Mouse (Mus musculus) lung, postnatal 25 days (tissue): Measurements from ENCODE around the gene Cops3.
A peak's percentile ranks its signal among the peaks of the same experiment; 100 is the strongest.

ENCODE experiments used
- DNase-seq: peaks from one replicate; pipeline ENCODE4 v3.0.0; 2022; ENCODE audit warnings: low spot score

Cops3 gene

DNA sequence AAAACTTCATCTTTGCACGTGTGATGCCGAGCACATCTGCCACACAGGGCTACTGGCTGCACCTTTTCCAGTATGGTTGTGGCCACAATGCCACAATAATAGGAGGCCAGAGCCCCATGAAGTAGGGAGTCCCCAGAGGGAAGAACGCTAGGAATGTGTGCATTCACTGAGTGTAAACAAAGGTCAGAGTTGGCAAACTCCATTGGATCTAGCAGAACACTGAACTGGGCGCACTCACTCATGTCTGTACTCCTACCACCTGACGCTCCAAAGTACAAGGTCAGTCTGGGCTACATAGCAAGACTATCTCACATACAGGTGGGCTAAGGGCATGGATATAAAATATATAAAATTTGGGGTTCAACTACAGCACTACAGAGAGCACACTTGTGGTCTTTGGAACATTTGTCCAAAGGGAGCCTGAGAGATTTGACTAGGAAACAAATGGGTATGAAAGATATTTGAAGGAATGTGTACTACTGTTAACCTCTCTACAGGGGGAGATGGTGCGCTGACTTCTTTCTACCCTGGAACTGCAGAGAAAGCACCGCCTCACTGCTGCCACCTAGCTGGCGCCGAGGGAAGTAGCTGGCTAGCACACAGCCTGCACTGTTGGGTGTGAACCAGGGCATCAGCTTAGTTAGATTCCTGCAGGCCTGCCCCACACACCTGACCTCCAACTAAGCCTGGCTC, 61.3 kb downstream of the Cops3 start:
- peak; percentile 77 for DNase-seq

DNA sequence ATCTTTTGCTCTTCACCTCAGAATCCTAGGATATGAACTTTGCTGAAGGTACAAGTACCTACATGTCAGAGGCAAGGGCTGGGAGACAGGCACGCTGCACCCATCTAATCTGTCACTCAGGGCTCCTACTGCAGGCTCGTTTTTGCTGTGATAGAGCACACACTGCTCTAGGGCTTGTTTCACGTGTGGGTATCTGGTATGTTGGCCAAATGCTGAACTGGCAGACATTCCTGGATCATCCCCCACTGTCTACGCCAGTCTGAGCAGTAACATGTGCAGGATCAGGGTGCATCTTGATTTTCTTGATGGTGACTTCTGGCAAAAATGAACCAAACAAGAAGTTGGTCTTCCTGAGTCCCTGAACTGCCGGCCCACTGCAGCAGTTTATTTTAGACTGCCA, 62.4 kb downstream of the Cops3 start:
- DNase-seq, result no peak

DNA sequence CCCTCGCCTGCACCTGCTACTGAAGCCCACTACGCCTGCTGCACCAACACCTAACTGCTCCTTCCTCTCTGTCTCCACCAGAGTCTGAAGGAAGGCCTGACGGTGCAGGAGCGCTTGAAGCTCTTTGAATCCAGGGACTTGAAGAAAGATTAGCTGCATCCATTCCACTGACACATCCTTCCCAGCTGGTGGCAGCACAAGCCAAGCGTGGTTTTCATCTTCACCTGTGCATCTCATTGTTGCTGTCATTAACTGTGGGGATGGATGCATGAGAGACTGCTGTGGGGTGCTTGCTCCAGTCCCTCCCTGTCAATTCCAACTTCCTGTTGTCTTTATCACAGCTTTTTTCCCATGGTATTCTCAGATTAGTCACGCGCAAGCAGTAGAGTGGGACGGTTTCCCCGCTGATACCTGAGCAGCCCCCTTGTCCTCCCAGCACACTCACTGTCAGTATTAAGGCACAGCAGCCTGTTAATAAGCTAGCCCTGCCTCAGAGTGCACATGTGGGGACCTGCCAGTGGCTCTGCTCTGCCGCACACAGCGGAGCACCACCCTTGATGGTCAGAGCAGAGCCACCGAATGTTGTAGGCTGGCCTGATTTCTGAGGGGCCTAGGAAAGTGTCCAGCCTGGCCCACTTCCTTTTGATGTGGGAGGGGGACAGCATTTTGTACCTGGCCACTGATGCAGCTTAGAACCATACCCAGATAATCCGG, 64.0 kb downstream of the Cops3 start:
- DNase-seq, result no peak

DNA sequence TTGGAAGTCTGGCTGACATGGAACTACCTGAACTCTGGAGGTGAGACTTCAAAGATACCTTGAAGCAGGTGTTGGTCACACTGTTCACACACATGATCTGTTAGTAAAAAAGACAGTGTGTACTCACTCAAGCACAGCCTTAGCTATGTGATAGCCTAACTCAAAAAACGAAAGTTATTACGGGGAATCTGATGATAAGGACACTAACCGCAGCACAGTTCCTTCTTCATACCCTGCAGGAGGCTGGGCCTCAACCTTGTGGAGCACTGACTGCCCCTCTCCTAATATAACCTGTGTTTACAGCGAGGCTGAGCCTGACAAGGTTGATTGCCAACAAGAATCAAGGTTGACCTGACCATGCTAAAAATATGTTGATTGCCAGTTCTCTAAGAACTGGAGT, 65.1 kb downstream of the Cops3 start:
- DNase-seq, result no peak

- no peak for DNase-seq
Measured at GRCm38 (mm10) chr11:59772902-59773301, 66.7 kb downstream of the Cops3 start.

- no peak for DNase-seq
Measured at GRCm38 (mm10) chr11:59772291-59772690, 67.3 kb downstream of the Cops3 start.

DNA sequence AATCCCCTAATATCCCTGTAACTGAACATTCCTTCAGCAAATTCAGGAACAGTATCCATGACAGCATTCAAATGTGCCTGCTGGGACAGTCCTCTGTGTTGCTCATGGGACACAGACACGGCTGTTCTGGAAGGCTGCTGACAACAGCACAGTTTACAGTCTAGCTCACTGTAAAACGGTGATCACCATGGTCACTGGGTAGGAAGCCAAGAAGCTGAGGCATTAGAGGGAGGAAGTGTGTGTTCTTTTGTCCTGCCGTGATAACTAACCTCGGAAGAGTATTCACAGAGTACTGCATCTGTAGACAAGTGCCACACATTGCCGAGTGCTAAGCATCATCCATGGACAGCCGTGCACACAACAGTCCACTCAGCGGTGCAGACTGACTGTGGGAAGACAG, 68.9 kb downstream of the Cops3 start:
- no peak for DNase-seq

- DNase-seq, result no peak
Measured at GRCm38 (mm10) chr11:59769738-59770137, 69.9 kb downstream of the Cops3 start.

DNA sequence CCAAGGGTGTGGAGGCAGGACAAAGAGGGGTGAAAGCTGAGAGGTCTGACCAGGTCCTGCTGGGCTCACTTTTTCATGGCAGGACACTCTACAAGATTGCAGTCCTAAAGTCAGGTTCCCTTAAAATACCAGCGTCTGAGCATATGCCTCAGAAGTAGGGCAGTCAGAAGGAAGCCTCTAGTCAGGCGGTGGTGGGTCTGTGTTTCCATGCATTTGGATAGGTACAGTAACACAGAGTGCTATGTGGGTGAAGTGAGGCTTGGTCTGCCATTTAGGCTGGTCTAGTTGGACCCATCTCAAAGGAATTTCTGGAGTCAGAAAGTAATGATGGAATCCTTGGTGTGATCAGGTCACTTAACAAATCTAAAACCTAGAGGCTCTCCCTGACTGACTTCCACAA, 70.3 kb downstream of the Cops3 start:
- DNase-seq, result no peak
